Mouse (Mus musculus) thymus, adult 2 months (tissue): Measurements from ENCODE around the gene Egln1. TPM values are rescaled to one million over a fixed set of nuclear protein-coding genes. Genes with fewer than 3 reads are reported as not detected.

ENCODE experiments used
- DNase-seq: peaks from one replicate; pipeline ENCODE4 v3.0.0; 2021
- H3K27ac ChIP-seq: fragments of 200-500 bp; 2 replicates; pipeline ENCODE4 v1.5.1; 2012; ENCODE audit warnings: low read length, control low read depth; ENCODE audit not compliant: control insufficient read depth, insufficient read depth
- H3K27me3 ChIP-seq: fragments of 200-500 bp; 2 replicates; pipeline ENCODE4 v1.6.1; 2012; ENCODE audit warnings: mild to moderate bottlenecking, low read length, moderate library complexity, mixed read lengths; ENCODE audit not compliant: control insufficient read depth, insufficient read depth
- H3K36me3 ChIP-seq: fragments of 200-500 bp; 2 replicates; pipeline ENCODE4 v1.6.1; 2012; ENCODE audit warnings: mild to moderate bottlenecking, low read length, moderate library complexity; ENCODE audit not compliant: control insufficient read depth, insufficient read depth
- H3K4me1 ChIP-seq: fragments of 200-500 bp; replicated peaks from 2 replicates; pipeline ENCODE4 v1.6.1; 2012; ENCODE audit warnings: low read length; ENCODE audit not compliant: control insufficient read depth, insufficient read depth
- H3K4me3 ChIP-seq: fragments of 200-500 bp; 2 replicates; pipeline ENCODE4 v1.5.1; 2012; ENCODE audit warnings: mild to moderate bottlenecking, low read length, control low read depth, moderate library complexity; ENCODE audit not compliant: control insufficient read depth, insufficient read depth
- CTCF ChIP-seq: fragments of 200-500 bp; IDR thresholded peaks from 2 replicates; pipeline ENCODE4 v1.5.1; 2012; ENCODE audit warnings: mild to moderate bottlenecking, control low read depth, low read length, moderate library complexity, borderline replicate concordance; ENCODE audit not compliant: control insufficient read depth, poor library complexity, insufficient read depth; ENCODE audit errors: extremely low read depth
- POLR2A ChIP-seq: fragments of 200-500 bp; IDR thresholded peaks from 2 replicates; pipeline ENCODE4 v1.6.1; 2012; ENCODE audit warnings: mild to moderate bottlenecking, low read length, control low read depth, moderate library complexity; ENCODE audit not compliant: control insufficient read depth, poor library complexity, insufficient read depth; ENCODE audit errors: extremely low read depth
- WGBS: fragments of 180-500 bp; shearing (Covaris S2); methylation state at CpG from one replicate; pipeline ENCODE4 v1.1.7; 2018; 5-methylcytosine and 5-hydroxymethylcytosine counted together
- polyA plus RNA-seq: library from polyadenylated mRNA; depleted of rRNA; stranded (reverse); fragments of >200 nt; gene quantifications from 2 replicates; pipeline ENCODE4 v1.2.3, GENCODE M21; 2012

The Egln1 gene
- polyA plus RNA-seq, 1 experiment = 40.5 TPM

- 88% methylated on average over 2 of the region's 2 CpGs for WGBS
- TF ChIP-seq POLR2A (no peak), CTCF (no peak)
- Histone ChIP-seq H3K27me3 (no peaks in the 10 kb centered on the region), H3K36me3 (peaks cover 82% of the 10 kb centered on the region), H3K4me3 (no peak overlapping the region), H3K4me1 (no peaks in the 10 kb centered on the region), H3K27ac (no peak overlapping the region)
- no peak for DNase-seq
Observed at GRCm38 (mm10) chr8:124905482-124905881, 43.6 kb downstream of the Egln1 start.

GRCm38 (mm10) chr8:124903198-124903597 is 45.9 kb downstream of the Egln1 start:
- WGBS = 99% methylated on average over 15 of the region's 15 CpGs
- no peak overlapping the region for H3K4me3 ChIP-seq
- TF ChIP-seq POLR2A (no peak), CTCF (no peak)
- peaks cover 64% of the 10 kb centered on the region for H3K36me3 ChIP-seq
- DNase-seq = no peak
- H3K27ac ChIP-seq = no peak overlapping the region
- H3K27me3 ChIP-seq = no peaks in the 10 kb centered on the region
- H3K4me1 ChIP-seq = peaks cover 7% of the 10 kb centered on the region

DNA sequence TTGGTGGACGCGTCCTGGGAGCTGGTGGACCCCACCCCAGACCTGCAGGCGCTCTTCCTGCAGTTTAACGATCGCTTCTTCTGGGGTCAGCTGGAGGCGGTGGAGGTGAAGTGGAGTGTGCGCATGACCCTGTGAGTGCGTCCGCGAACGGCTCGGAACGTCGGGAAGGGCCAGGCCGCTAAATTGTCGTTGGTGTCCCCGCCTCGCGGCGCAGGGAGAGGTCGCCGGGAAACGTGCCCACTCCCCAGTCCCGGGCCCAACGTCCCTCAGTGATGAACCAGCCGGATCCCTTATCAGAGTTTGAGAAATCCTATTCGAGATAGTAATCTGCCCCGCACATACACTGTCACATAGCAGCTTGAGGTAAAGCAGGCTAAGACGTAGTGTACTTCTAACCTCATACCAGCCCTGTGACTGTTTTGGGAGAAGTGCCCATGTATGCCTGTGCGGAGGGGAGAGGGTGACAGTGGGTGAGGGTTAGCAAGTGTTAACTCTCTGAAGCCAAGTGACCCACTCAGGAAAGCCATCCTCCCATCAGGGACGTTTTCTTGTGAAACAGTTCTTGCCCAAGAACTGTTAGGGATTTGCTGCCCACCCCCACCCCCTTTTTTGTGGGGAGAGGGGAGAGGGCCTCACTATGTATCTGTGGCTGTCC is 50.7 kb downstream of the Egln1 start:
- H3K36me3 ChIP-seq = peaks cover 36% of the 10 kb centered on the region
- WGBS = 4% methylated on average over 31 of the region's 31 CpGs
- no peak for TF ChIP-seq POLR2A
- no peak for TF ChIP-seq CTCF
- no peaks in the 10 kb centered on the region for H3K27me3 ChIP-seq
- peak overlapping the region; percentile 84 for H3K4me3 ChIP-seq
- peaks cover 20% of the 10 kb centered on the region for H3K4me1 ChIP-seq
- DNase-seq = no peak
- H3K27ac ChIP-seq = no peak overlapping the region

- under 1% methylated on average over 114 of the region's 114 CpGs for WGBS
- DNase-seq = peak; percentile 98
Observed at GRCm38 (mm10) chr8:124897386-124898250, 51.5 kb downstream of the Egln1 start, which contains the start of the genes Exoc8 and Sprtn. Gene Exoc8 (minus strand): TSS chr8:124897705. Gene Sprtn (plus strand): TSS chr8:124897886.

DNA sequence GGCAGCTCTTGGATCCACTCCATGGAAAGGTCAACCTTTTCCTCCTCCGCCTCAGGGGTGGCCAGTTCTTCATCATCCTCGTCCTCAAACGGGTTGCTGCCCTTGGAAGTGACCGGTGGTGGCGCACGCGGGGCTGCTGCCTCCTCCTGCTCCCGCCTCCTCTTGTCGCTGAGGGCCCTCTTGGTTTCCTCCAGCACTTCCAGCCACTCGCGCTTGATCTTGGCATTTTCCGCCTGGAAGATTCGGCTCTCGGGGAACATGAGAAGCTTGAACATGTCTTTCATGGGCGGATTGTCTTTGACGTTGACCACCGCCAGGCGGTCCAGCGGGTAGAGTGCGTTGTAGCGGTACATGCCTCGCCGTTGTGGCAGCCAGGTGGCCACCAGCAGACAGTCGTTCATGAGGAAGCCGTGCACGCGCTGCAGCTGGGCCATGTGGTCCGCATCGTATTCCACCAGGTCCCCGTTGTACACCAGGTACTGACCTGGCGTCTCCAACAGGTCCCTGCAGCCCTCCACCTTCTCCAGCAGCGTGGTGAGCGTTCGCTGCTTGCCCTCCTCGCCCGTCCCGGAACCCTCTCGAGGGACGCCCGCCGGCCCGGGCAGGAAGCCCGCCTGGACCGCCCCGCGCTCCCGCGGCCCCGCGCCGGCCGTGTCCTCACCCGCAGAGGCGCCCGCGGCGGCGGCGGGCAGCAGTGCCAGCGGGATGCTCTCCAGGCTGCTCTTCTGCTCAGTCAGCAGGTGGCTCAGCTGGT is 52.3 kb downstream of the Egln1 start:
- peak; percentile 58 for DNase-seq
- no peaks in the 10 kb centered on the region for H3K27me3 ChIP-seq
- peaks cover 21% of the 10 kb centered on the region for H3K36me3 ChIP-seq
- peak overlapping the region; percentile 84 for H3K4me3 ChIP-seq
- WGBS = 3% methylated on average over 60 of the region's 60 CpGs
- peaks cover 20% of the 10 kb centered on the region for H3K4me1 ChIP-seq
- TF ChIP-seq POLR2A (no peak), CTCF (0 out of 2 replicates have a peak, but pooled peaks have one; percentile 21)
- H3K27ac ChIP-seq = peak overlapping the region; percentile 27; the same call in 1 of the 2 replicates

More at GRCm38 (mm10) chr8:124897386-124898250, 51.5 kb downstream of the Egln1 start, which contains the start of the genes Exoc8 and Sprtn:
- Histone ChIP-seq H3K4me3 (peak within 1 kb of the TSS; percentile 84), H3K27me3 (no peaks in the 10 kb centered on the region), H3K36me3 (peaks cover 28% of the 10 kb centered on the region), H3K27ac (peak within 1 kb of the TSS; percentile 27), H3K4me1 (peaks cover 20% of the 10 kb centered on the region)
- TF ChIP-seq CTCF = no peak; the same call in 1 of the 2 replicates
- peak; percentile 84 for TF ChIP-seq POLR2A
